Mouse (Mus musculus) v-Abl transformed pro-B cells (cell line): ENCODE measurements around the gene Pcgf1.

Experiments
- in situ Hi-C, 2 experiments: fragments of 400-800 bp; cut with MboI; formaldehyde crosslinking; loops; one replicate each; pipeline ENCODE4 v1.15.1; 2025; ENCODE audit not compliant: unreplicated experiment in 2 of 2

Pcgf1 gene

DNA sequence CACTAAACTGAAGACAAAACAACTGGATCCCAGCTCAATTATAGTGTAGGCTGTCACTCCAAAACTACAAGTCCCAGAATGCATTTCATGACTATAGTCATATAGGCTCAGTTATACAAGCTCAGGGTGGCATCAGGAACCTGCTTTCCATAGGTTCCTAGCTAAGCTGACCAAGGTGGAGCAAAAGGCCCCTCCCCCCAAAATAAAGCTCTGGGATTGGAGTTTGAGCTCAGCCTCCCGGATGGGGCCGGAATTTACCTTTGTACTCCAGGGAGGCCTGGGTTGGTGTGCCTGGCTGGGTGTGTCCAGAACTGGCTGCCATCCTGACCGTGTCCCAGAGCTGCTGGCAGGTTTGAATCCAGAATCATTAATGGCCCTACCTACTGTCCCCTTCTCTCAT is 19.9 kb upstream of the Pcgf1 start, which contains the start of gene Dqx1:
Gene Dqx1 (plus strand): TSS at position 55 of the 400 bp plus-strand sequence.
- in situ Hi-C loops = loop anchor here in 1 of 2 experiments (5.0 kb wide), 1 partner anchor 60 kb away; no protein-coding TSS in a partner anchor

DNA sequence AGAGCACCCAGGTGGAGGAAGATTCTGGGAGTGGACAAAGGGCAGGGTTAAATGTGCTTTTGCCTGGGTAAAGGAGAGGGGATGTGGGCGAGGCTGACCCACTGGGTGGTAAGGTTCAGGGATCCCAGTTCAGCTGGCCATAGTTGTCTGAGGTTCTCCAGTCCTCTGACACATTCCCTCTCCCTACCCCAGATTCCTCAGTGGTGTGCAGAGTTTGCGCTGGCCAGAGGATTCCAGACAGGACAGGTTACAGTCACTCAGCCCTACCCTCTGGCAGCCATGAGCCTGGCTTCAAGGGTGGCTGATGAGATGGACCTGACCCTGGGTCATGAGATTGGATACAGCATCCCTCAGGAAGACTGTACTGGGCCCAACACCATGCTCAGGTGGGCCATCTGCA is 18.9 kb upstream of the Pcgf1 start:
- in situ Hi-C loops = loop anchor here in 1 of 2 experiments (5.0 kb wide), 1 partner anchor 61 kb away; no protein-coding TSS in a partner anchor

DNA sequence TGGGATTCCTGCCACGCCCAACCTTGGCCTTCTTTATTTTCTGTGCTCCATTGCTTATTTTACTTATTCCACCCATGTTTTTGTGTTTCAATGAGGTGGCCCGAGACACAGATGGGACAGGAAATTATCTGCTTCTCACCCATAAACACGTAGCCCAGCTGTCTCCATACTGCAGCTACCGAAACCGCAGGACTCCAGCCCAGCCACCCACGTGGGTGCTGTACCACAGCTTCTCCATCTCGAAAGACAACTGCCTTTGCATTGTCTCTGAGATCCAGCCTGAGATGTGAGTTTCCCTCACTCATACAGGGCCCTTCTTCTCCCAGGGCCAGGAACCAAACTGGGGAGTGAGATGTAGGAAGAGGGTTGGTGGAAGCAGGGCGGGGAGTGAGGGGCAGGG is 11.7 kb upstream of the Pcgf1 start:
- in situ Hi-C loops = no loop called here

DNA sequence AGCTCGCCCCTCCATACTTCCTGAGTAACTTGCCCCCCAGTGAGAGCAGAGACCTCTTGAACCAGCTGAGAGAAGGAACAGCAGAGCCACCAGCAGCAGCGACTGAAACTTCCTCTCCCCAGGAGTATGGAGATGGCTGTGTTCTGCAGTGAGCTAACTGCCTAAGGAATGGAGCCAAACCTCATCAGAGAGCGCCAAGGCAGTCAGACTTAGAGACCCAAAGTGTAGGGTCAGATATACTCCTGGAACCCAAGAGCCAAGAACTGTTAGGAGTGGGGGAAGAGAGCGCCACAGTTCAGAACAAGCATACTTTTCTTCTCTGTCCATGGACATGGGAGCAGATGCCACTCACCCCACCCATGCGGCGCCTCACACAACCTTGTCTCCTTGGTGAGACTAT is 11.2 kb upstream of the Pcgf1 start:
- in situ Hi-C loops = no loop called here

DNA sequence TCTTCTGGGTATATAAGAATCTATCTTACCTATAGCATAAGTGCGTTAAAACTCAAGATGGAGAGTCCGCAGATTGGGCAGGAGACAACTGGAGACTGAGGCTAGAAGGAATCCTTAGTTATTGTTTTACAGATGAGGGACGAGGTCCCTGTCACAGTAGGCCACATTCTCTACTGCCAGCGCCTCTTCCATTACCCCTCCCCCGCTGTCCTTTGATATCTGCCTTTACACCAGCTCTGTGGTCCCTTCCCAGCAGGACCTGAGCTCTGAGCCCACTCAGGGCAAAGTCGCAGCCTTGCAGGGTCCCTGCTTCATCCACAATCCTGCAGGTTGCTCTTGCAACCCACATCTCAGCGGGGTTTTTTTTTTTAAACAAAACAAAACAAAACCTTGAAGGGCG is 9.4 kb upstream of the Pcgf1 start:
- in situ Hi-C loops = no loop called here

DNA sequence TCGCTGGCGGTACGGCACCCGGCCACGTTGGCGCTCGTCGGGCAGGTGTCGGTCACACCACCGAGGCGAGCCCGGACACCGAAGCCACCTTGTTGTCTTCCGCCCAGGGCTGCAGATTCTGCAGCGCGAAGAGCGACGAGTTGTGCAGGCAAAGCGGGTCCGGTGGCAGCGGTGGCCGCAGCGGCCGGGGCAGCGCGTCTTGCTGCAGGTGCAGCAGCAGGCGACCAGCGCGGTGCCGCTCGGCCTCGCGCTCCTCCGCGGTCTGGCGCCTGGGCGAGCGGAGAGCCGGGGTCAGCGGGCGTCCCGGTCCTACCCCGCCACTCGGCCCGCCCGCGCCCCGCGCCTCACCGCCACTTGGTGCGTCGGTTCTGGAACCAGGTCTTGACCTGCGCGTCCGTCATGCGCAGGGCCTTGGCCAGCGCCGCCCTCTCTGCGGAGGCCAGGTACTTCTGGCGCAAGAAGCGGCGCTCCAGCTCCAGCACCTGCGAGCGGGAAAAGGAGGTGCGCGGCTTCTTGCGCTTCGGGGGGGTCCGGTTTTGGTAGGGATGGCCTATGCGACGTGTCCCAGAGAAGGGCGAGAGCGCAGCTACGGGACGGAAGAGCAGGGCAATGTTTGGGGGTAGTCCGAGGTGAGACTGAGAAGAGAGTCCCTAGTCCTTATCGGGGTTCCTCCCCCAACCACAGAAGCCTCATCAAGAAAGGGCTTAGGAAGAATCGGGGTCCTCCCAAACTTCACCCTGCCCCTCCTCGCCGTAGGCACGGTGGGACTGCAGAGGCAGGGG is 8.8 kb upstream of the Pcgf1 start:
- in situ Hi-C loops = no loop called here

DNA sequence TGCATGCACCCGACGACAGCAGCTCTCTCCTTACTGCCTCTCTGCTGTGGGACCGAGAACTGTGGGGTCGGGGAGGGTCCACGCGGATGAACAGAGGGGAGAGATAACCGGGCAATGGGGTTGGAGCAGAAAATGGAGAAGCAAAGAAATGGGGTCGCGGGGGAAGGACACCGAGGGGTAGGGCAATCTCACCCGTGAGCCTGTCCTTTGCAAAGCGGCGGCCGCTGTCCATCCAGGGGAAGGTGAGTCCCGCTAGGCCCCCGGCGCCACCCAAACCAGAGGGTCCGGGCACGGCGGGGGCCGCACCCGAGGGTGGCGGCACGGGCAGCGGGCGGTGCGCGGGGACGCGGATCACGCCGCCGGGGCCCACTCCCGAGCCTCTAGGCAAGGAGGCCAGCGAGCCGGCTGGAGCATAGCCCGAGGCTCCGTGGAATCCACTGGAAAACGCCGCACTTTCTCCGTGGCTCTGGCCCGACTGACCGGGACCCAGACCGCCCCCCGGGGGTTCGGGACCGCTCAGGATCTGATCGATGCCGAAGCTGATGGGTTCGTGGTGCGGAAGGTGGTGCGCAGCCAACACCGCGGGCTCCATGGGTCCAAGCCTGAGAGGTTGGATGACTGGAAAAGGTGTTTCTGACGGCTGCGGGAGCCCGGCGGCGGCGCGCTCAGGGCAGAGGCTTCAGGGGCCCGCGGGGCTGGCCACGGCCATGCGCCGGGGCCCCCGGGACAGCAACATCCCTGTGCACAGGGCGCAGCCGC is 8.0 kb upstream of the Pcgf1 start:
- in situ Hi-C loops = no loop called here

DNA sequence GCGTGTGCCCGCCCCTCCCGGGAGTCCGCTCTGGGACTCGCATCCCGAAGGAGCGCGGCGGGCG is 7.6 kb upstream of the Pcgf1 start, which contains the start of gene Tlx2:
Gene Tlx2 (minus strand): TSS at position 47 of the 64 bp plus-strand sequence.
- in situ Hi-C loops = no loop called here

DNA sequence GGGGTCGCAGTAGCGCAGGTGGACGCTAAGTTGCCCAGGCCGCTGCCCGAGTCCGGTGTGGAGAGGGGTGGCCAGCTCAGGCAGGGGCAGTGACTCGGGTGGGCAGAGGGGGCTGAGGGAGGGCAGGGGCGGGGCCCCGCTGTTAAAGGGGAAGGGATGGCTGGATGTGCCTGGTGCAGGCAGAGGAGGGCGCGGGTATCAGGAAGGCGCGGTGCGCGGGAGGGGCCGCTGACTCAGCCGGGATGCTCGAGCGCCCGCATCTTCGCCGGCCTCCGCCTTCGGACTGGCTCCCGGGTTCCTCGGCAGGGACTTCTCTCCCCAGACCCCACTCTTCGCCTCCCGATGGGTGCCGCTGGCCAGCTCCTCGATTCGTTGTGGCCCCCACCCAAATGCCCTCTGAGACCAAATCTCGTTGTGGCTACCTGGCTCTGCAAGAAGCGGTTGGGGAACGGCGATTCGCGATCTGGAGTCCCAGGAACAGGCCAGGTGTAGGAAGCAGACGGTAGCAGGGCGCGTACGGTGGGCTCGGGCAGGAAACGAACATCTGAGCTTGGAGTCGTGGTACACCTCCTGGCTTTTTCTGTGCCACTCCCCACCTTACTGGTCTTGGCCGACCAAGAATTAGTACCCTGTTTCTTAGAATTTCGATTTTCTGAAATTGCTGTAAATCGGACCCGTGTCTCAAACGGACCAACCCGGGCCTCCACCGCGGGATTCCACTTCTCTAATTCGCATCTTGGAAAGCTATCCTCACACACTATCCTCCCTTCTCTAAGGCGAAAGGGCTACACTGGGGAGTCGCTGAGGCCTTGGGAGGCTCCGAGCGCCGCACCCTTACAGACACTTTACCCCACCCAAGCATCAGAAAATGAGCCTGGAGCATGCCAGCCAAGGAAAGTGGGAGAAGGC is 7.1 kb upstream of the Pcgf1 start:
- in situ Hi-C loops = no loop called here

DNA sequence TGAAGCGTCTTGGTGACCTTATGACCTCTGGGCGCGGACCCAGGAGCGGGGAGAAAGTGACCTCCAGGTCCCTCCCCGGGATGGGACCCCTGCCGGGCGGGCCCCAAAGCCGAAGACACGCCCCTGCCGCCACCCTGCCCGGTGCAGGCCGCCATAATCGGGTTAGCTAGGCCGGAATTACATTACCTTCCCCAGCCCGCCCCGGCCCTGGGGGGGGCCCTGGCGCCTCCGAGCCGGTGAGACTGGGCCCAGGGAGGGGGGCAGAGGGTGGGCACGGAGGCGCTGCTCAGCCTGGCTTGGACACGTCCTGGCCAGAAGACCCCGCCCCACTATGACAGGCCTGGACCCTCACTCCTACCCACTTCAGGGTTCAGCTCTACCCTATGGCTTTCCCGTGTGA is 6.4 kb upstream of the Pcgf1 start:
- in situ Hi-C loops = no loop called here

DNA sequence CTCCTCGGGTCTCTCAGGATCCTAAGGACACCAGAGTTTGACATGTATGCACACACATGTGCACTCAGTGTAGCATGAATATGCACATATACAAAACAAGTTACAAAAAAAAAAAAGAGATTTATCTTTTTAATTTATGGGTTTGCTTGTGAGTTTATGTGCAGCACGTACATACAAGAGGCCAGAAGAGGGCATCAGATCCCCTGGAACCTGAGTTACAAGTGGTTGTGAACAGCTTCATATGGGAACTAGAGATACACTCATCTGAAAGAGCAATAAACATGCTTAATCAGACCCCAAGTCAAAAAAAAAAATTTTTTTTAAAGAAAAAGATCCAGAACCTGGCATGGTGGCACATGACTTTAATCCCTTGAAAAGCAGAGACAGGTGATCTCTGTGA is 2.7 kb upstream of the Pcgf1 start:
- in situ Hi-C loops = loop anchor here in 1 of 2 experiments (5.0 to 25.0 kb wide), 2 partner anchors 78 to 1113 kb away; partner anchors contain the start of gene Mrpl19

DNA sequence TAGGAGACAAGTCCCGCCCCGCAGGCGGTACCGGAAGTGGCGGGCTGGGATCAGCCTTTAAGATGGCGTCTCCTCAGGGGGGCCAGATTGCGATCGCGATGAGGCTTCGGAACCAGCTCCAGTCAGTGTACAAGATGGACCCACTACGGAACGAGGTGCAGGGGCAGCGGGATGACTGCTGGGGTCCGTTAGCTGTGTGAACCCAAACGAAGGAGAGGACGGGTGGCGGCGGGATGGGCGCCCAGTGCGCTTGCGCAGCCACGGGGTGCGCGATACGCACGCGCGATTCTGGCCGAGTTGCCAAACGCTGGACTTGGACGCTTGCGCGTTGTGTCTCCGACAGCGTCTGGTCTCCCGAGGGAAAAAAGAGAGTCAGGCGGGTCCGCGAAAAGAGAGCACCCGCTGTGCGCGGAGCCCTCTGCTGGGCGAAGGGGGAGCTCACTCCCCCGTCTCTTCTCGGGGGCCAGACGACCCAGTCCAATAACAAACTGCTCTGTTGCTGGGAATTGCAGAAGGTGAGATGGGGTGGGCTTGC is 722 bp downstream of the Pcgf1 start:
- in situ Hi-C loops = loop anchor here in 1 of 2 experiments (5.0 to 25.0 kb wide), 2 partner anchors 81 to 1116 kb away; partner anchors contain the start of gene Mrpl19

DNA sequence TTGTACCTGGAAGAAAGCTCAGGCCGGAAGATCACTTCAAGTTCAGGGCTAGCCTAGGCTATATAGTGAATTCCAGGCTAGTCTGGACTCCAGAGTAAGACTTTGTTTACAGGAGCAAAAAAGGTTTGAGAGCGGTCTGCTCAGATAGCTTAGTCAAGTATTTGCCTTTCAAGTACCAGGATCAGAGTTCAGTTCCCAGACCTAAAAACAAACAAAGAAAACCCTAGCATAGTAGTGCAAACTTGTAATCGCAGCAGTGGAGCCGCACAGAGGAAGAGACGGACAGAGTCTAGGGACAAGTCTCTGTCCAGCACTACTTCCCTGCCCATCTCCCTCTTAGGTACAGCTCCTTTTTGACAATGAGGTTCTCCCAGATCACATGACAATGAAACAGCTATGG is 2.5 kb downstream of the Pcgf1 start:
- in situ Hi-C loops = loop anchor here in 1 of 2 experiments (25.0 kb wide), 1 partner anchor 1118 kb away; the partner anchor contains the start of gene Mrpl19

DNA sequence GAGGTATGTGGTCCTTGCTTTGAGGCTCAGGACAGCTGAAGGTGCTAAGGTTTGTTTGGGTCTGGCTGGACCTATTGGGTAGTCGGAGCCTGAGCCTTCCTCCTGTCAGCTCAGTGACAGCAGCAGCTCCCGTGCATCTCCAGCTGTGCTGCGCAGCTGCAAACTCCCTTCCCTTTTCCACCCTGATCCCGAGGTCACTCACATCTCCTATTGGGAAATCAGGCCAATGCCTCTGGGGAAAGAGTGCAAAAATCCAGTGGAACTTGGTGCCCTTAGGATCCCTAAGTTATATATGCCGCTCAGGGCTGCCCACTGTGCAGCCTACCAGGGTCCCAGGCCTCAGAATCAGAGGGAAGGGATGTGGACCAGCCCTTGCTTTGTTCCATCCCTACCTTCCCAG is 5.8 kb downstream of the Pcgf1 start:
- in situ Hi-C loops = loop anchor here in 1 of 2 experiments (25.0 kb wide), 1 partner anchor 1121 kb away; the partner anchor contains the start of gene Mrpl19

DNA sequence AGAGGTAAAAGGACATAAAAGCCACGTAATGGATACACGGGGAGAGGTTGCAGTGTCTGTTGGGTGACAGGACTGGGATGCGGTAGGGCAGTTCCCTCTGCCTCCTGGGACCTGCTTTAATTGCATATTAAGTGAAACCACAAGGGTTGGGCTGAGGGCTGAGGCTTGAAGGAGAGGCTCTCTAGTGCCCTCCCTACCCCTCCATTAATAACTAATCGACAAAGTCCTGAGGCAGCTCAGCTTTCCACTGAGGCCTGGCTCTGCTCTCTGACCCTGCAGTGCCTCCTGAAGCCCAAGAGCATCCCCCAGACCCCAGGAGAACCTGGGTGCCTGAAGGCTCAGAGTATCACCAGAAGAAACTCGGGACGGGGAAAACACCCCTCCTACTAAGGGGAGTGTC is 6.8 kb downstream of the Pcgf1 start:
- in situ Hi-C loops = loop anchor here in 1 of 2 experiments (25.0 kb wide), 1 partner anchor 1122 kb away; the partner anchor contains the start of gene Mrpl19

DNA sequence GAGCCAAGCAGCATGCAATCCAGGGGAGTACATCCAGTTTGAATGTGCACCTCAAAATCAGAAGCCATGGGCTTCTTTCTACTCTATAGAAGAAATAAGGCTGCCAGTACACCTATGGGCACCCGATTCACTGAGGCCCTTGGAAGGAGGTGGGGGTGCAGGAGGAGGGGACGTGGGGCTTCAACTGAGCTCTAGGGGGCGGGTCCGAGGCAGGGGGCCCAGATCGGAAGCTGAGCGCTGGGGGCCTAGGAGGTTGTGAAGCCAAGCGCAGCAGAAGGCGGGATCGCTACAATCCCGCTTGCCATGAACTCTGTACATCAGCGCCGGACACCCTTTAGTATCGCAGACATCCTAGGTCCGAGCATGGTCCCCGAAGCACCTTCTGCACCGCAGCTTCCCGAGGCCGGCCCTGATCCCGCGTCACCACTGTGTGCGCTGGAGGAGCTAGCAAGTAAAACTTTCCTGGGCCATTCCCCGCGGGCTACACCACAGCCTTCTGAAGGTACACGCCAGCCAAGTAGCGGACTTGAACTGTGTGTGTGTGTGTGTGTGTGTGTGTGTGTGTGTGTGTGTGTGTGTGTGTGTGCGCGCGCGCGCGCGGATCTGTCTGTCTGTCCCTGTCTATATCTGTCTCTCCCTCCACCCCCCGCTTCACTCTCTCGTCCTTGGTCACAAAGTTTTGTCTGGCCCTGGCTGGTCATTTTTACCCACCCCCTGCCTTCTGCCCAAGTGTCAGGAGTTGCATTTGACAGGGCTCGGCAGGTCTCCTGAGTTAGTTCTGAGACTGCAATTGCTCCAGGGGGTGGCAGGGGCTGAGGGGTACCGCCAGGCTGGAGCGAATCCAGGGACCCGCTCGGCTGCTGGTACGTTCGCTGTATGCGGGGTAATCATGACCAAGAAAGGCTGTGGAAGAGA is 8.7 kb downstream of the Pcgf1 start, which contains the start of gene Lbx2:
Gene Lbx2 (plus strand): TSS at position 247 of the 915 bp plus-strand sequence.
- in situ Hi-C loops = loop anchor here in 1 of 2 experiments (25.0 kb wide), 1 partner anchor 1124 kb away; the partner anchor contains the start of gene Mrpl19

DNA sequence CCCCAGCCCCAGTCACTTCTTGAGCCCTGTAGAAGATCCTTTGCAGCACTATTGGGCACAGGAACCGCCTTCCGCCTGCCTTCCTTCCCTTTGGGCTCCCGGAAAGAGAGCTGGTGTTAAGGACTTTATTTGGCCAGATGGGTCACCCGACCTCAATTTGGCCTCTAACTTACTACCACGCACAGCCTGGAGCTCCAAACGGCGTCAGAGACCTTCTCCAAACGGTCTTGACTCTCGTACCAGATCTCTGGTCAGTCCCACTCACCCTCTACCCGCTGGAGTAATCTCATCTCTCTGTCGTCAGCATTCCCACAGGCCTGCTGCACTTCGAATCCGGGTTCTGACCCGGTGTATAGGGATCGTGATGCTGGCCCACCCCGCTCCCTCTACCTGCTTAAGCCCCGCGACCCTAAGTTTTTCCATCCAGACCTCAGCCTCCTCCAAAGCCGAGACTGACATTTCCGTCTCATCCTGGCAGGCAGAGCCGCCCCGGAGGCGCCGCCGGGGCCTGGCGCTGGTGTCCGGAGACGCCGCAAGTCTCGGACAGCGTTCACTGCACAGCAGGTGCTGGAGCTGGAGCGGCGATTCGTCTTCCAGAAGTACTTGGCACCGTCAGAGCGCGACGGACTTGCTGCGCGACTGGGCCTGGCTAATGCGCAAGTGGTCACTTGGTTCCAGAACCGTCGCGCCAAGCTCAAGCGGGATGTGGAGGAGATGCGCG is 9.7 kb downstream of the Pcgf1 start:
- in situ Hi-C loops = loop anchor here in 1 of 2 experiments (25.0 kb wide), 1 partner anchor 1125 kb away; the partner anchor contains the start of gene Mrpl19

DNA sequence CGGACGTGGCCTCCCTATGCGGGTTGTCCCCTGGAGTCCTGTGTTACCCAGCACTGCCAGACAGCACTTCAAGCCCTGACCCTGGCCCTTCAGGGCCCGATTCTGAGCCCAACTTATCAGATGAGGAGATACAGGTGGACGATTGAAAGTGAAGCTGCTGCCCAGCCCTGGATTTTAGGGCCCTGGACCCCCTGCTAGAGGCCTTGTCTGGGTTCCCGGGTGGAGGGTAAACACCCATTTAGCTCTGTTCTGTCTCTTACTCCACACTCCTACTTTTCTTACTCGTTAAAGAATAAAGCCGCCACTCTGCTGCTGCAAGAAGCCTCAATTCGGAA is 10.2 kb downstream of the Pcgf1 start:
- in situ Hi-C loops = loop anchor here in 1 of 2 experiments (25.0 kb wide), 1 partner anchor 1126 kb away; the partner anchor contains the start of gene Mrpl19
